Mouse (Mus musculus): ENCODE measurements around the gene Larp7. TPM values are rescaled to one million over a fixed set of nuclear protein-coding genes. Genes with fewer than 3 reads are reported as not detected.

The Larp7 gene
- 0.54 and 1.0 TPM in 2 replicates for polyA plus RNA-seq (2012; rRNA removed; ENCODE audit: low replicate concordance)

DNA sequence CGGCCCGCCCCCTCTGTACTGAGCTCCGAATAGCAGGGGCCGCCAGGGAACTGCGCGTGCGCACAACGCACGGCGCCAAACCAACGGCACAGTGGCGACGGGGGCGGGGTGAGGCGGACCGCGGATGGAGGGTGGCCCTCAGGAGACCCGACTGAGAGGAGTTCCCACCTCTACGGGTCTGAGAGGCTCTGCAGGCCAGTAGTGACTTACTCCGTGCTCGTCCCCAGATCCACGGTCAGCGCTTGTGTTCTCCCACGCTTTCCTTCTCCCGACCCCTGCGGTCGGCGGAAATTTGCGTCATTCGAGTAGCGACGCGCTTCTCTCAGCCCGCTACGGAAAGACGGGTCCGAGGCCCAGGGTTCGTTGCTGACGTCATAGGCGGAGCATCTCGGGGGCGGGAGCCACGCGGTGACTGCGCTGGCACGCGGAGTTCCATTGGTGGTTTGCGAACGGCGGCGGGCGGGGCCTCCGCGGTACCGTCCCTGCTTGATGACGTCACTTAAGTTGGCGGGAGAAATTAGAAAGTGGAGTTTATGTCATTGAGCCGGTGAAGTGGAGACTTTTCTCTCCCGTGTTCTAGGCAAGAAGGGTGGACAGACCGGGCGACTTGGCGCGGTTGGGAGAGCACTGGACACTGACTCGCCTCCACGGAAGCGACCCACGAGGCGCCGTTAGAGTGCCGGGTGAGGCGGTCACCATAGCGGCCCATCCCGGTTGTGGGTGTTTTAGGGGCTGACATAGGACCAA lies at the start of gene Larp7, which contains the start of gene Zgrf1:
Gene Larp7 (minus strand): TSS at position 377 of the 747 bp plus-strand sequence.
Gene Zgrf1 (plus strand): TSS at position 517 of the 747 bp plus-strand sequence.

DNA sequence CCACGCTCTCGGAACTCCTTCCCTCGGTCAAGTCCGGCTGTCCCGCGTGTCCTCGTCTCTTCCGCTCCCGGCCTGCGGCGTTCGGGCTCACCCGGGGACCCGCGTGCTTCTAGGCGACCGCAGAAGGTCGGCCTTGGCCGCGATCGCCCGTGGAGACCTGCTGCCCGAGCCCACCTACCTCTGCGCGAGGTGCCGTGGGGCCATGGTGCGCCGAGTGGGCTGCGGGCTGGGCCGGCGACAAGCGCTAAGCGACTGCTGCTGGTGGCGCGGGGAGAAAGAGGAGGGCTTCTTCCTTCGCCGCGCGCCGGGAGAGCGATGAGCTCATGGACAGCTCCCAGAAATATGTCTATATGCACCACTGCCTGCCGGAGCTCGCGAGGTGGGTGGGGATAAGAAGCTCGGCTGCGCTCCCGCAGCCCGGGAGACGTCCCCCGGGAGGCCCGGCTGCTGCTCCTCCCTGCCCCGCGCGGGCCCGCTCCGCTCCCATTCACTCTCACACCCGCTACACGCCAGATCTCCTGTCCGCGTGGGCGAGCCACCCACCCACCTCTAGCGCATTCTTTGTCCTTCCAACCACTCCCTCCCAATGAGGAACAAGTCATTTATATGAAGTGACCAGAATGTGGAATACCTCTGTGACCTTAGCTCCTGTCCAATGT lies 54.3 kb downstream of the Larp7 start, which contains the start of gene Ank2:
Gene Ank2 (minus strand): TSS at position 609 of the 659 bp plus-strand sequence.

Other genes starting within 250 kb of the Larp7 start
- gene Ank2, start 54.0 kb downstream of the Larp7 start, polyA plus RNA-seq (2012; rRNA removed; ENCODE audit: low replicate concordance): 4.8 and 11.7 TPM in 2 replicates
- gene Zgrf1, start 140 bp upstream of the Larp7 start, polyA plus RNA-seq (2012; rRNA removed; ENCODE audit: low replicate concordance): 0.49 and 0.79 TPM in 2 replicates
- gene Neurog2, start 79.8 kb upstream of the Larp7 start, polyA plus RNA-seq (2012; rRNA removed; ENCODE audit: low replicate concordance): not detected in 2 replicates
- gene Alpk1, start 227.2 kb upstream of the Larp7 start, polyA plus RNA-seq (2012; rRNA removed; ENCODE audit: low replicate concordance): 1.6 and 4.3 TPM in 2 replicates
- 5.5 and 7.5 TPM in 2 replicates for gene Tifa, start 236.5 kb upstream of the Larp7 start, polyA plus RNA-seq (2012; rRNA removed; ENCODE audit: low replicate concordance)